Mouse (Mus musculus): ENCODE measurements around the gene Tctn1. TPM values are rescaled to one million over a fixed set of nuclear protein-coding genes. Genes with fewer than 3 reads are reported as not detected.

Tctn1 gene
- polyA plus RNA-seq, 1 experiment from 2014 or later, result 3.6 TPM

DNA sequence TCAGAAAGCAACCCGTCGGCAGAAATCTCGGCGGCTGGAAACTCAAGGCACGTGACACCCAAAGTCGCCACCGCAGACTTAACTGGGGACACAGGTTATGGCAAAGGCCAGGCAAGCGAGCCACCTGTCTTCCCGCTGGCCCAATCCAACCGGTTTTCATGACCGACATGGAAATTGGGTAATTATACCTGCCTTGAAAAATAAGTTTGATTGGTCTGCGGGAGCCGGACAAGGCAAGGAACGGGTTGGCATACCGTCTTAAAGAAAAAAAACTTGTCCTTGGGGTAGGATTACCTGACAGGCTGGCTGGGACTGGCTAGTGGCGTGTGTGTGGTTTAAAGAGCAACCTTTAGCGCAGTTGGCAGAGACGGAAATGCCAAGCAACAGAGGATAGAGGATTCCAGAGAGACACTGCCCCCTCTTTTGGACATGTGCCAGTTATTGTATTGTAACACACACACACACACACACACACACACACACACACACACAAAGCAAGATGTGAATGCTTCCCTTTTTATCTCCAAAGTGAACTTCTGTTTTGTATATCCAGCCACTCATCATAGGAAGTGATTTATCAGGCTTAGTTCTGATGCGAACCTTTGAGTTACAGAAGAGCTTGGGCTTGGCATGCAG is 16.7 kb upstream of the Tctn1 start:
- WGBS, result 40% methylated on average over 19 of the region's 19 CpGs
- Histone ChIP-seq H3K9me3 (ENCODE audit: control insufficient read depth, low read length) (no peaks in the 10 kb centered on the region), H3K36me3 (ENCODE audit: control insufficient read depth, insufficient read depth, low read length) (no peaks in the 10 kb centered on the region), H3K9ac (ENCODE audit: low read length) (no peak overlapping the region), H3K27me3 (ENCODE audit: control insufficient read depth, insufficient read depth, low read length) (no peaks in the 10 kb centered on the region), H3K4me2 (ENCODE audit: low read depth, severe bottlenecking) (peak overlapping the region; percentile 18; the same call in 1 of the 2 replicates), H3K4me1 (ENCODE audit: control insufficient read depth, insufficient read depth, low read length) (peaks cover 8% of the 10 kb centered on the region), H3K27ac (replicated peaks; ENCODE audit: low read depth, low read length) (no peak overlapping the region), H3K4me3 (ENCODE audit: low read depth, low read length) (no peak overlapping the region)
- ATAC-seq (ENCODE audit: insufficient number of reproducible peaks, low FRiP score, low TSS enrichment, low read depth), result no peak
- peak; percentile 46 for DNase-seq (ENCODE audit: low spot score)

DNA sequence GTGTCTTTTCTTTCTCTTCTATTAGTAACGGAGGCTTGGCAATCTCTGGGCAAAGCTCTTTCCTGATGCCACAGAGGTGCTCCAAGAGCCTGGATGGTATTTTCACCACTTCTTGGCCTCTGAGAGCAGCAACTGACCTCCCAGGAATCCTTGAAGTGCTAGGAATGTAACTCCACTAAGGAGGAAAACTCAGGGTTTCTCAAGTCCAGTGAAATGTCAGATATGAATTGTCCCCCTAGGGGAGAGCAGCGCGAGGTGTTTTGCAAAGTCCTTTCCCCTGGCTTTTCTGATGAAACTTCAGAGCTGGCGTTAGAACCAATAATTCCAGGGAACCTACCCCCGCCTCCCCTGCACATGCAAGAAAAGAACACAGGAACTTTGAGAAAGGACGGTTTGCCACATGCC is 16.2 kb upstream of the Tctn1 start:
- WGBS, result 54% methylated on average over 6 of the region's 6 CpGs
- H3K4me2 ChIP-seq (ENCODE audit: low read depth, severe bottlenecking), result peak overlapping the region; percentile 18; the same call in 1 of the 2 replicates
- H3K27me3 ChIP-seq (ENCODE audit: control insufficient read depth, insufficient read depth, low read length), result no peaks in the 10 kb centered on the region
- H3K36me3 ChIP-seq (ENCODE audit: control insufficient read depth, insufficient read depth, low read length), result no peaks in the 10 kb centered on the region
- no peak for ATAC-seq (ENCODE audit: insufficient number of reproducible peaks, low FRiP score, low TSS enrichment, low read depth)
- H3K4me1 ChIP-seq (ENCODE audit: control insufficient read depth, insufficient read depth, low read length), result peaks cover 4% of the 10 kb centered on the region
- no peaks in the 10 kb centered on the region for H3K9me3 ChIP-seq (ENCODE audit: control insufficient read depth, low read length)
- no peak overlapping the region for H3K27ac ChIP-seq (replicated peaks; ENCODE audit: low read depth, low read length)
- H3K9ac ChIP-seq (ENCODE audit: low read length), result no peak overlapping the region
- no peak for DNase-seq (ENCODE audit: low spot score)
- no peak overlapping the region for H3K4me3 ChIP-seq (ENCODE audit: low read depth, low read length)

DNA sequence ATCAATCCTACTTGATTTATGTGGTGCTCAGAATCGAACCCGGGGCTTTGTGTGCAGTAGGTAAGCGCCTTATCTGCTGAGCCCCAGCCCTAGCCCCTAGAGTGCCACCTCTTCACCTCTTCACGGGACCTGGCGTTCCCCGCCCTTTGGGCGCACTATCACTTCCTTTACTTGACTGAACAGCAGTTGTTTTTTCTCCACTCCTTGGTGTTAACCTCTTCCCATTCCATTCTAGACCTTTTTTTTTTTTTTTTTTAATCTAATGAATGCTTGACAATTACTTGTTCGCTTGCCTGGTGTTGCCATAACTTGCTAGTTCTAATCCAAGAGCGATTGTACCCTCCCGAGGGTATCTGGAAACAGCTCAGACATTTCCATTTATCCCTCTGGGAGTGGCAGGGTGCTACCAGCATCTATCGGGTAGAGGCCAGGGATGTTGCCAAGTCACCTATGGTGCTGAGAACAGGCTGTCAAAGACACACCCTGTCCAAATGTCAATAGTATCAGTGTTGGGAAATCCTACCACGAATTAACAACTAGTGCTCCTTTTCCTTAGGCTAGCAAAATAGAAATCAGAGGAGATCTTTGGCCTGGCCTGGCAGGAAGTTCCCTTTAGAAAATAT is 15.7 kb upstream of the Tctn1 start:
- Histone ChIP-seq H3K36me3 (ENCODE audit: control insufficient read depth, insufficient read depth, low read length) (no peaks in the 10 kb centered on the region), H3K9me3 (ENCODE audit: control insufficient read depth, low read length) (no peaks in the 10 kb centered on the region), H3K4me1 (ENCODE audit: control insufficient read depth, insufficient read depth, low read length) (no peaks in the 10 kb centered on the region), H3K27me3 (ENCODE audit: control insufficient read depth, insufficient read depth, low read length) (no peaks in the 10 kb centered on the region), H3K27ac (replicated peaks; ENCODE audit: low read depth, low read length) (no peak overlapping the region), H3K4me2 (ENCODE audit: low read depth, severe bottlenecking) (no peak overlapping the region), H3K4me3 (ENCODE audit: low read depth, low read length) (no peak overlapping the region), H3K9ac (ENCODE audit: low read length) (no peak overlapping the region)
- DNase-seq (ENCODE audit: low spot score), result no peak
- ATAC-seq (ENCODE audit: insufficient number of reproducible peaks, low FRiP score, low TSS enrichment, low read depth), result no peak
- 79% methylated on average over 12 of the region's 12 CpGs for WGBS

DNA sequence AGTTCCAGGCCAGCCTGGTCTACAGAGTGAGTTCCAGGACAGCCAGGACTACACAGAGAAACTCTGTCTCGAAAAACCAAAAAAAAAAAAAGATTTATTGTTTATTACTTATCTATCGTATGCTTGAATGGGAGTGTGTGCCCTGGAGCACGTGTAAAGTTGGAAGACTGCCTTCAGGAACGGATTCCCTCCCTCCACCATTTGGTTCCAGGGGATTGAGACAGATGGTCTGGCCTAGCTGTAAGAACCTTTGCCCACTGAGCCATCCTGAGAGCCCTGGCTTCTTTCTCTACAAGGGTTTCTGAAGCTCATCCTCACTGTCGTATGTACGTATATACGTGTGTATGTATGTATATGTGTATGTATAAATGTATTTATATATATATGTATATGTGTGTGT is 14.7 kb upstream of the Tctn1 start:
- 77% methylated on average over 7 of the region's 7 CpGs for WGBS
- no peak overlapping the region for H3K9ac ChIP-seq (ENCODE audit: low read length)
- ATAC-seq (ENCODE audit: insufficient number of reproducible peaks, low FRiP score, low TSS enrichment, low read depth) (no peak), DNase-seq (ENCODE audit: low spot score) (no peak)
- no peak overlapping the region for H3K27ac ChIP-seq (replicated peaks; ENCODE audit: low read depth, low read length)
- H3K4me3 ChIP-seq (ENCODE audit: low read depth, low read length), result no peak overlapping the region
- H3K27me3 ChIP-seq (ENCODE audit: control insufficient read depth, insufficient read depth, low read length), result no peaks in the 10 kb centered on the region
- no peak overlapping the region for H3K4me2 ChIP-seq (ENCODE audit: low read depth, severe bottlenecking)
- H3K4me1 ChIP-seq (ENCODE audit: control insufficient read depth, insufficient read depth, low read length), result no peaks in the 10 kb centered on the region
- no peaks in the 10 kb centered on the region for H3K36me3 ChIP-seq (ENCODE audit: control insufficient read depth, insufficient read depth, low read length)
- H3K9me3 ChIP-seq (ENCODE audit: control insufficient read depth, low read length), result no peaks in the 10 kb centered on the region

DNA sequence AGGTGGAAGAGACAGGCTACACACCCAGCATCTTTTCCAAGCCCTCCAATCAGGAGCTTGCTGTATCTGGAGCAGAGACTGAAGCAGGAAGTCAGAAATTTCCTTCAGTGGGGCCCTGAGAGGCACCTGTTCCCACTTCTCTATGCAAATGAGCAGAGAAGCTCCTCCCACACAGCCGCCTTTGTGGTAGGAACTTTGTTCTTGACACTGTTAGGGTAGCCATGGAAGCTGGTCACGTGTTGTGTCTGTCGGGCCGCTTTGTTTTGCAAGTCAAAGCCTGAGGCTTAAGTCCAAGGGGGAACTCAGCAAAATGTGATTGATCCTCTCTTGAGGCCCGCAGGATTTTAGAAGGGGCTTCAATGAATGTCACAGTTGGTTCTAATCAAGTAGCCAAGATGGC is 10.5 kb upstream of the Tctn1 start:
- WGBS, result 45% methylated on average over 5 of the region's 5 CpGs
- Histone ChIP-seq H3K4me1 (ENCODE audit: control insufficient read depth, insufficient read depth, low read length) (no peaks in the 10 kb centered on the region), H3K27me3 (ENCODE audit: control insufficient read depth, insufficient read depth, low read length) (no peaks in the 10 kb centered on the region), H3K27ac (replicated peaks; ENCODE audit: low read depth, low read length) (no peak overlapping the region), H3K4me3 (ENCODE audit: low read depth, low read length) (no peak overlapping the region), H3K36me3 (ENCODE audit: control insufficient read depth, insufficient read depth, low read length) (no peaks in the 10 kb centered on the region), H3K4me2 (ENCODE audit: low read depth, severe bottlenecking) (no peak overlapping the region), H3K9me3 (ENCODE audit: control insufficient read depth, low read length) (no peaks in the 10 kb centered on the region), H3K9ac (ENCODE audit: low read length) (no peak overlapping the region)
- ATAC-seq (ENCODE audit: insufficient number of reproducible peaks, low FRiP score, low TSS enrichment, low read depth) (no peak), DNase-seq (ENCODE audit: low spot score) (no peak)

DNA sequence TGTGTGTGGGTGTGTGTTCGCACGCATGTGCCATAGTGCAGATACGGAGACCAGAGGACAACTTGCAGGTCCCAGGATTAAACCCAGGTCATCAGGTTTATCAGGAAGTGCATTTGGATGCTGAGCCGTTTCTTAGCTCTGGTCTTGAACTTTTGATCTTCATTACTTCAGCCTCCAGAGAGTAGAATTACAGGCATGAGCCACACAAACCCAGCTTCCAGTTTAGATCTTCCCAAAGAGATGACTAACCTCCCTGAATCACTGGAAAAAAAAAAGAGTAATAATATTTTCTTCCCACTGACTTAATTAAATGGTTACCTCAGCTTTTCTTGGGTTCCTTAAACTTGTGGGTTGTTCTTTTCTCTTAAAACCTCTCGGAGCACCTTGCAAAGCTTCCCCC is 8.6 kb upstream of the Tctn1 start:
- DNase-seq (ENCODE audit: low spot score), result no peak
- 80% methylated on average over 5 of the region's 5 CpGs for WGBS
- ATAC-seq (ENCODE audit: insufficient number of reproducible peaks, low FRiP score, low TSS enrichment, low read depth), result no peak
- Histone ChIP-seq H3K36me3 (ENCODE audit: control insufficient read depth, insufficient read depth, low read length) (no peaks in the 10 kb centered on the region), H3K9me3 (ENCODE audit: control insufficient read depth, low read length) (no peaks in the 10 kb centered on the region), H3K9ac (ENCODE audit: low read length) (no peak overlapping the region), H3K4me3 (ENCODE audit: low read depth, low read length) (no peak overlapping the region), H3K27me3 (ENCODE audit: control insufficient read depth, insufficient read depth, low read length) (no peaks in the 10 kb centered on the region), H3K4me1 (ENCODE audit: control insufficient read depth, insufficient read depth, low read length) (no peaks in the 10 kb centered on the region), H3K27ac (replicated peaks; ENCODE audit: low read depth, low read length) (no peak overlapping the region), H3K4me2 (ENCODE audit: low read depth, severe bottlenecking) (no peak overlapping the region)

DNA sequence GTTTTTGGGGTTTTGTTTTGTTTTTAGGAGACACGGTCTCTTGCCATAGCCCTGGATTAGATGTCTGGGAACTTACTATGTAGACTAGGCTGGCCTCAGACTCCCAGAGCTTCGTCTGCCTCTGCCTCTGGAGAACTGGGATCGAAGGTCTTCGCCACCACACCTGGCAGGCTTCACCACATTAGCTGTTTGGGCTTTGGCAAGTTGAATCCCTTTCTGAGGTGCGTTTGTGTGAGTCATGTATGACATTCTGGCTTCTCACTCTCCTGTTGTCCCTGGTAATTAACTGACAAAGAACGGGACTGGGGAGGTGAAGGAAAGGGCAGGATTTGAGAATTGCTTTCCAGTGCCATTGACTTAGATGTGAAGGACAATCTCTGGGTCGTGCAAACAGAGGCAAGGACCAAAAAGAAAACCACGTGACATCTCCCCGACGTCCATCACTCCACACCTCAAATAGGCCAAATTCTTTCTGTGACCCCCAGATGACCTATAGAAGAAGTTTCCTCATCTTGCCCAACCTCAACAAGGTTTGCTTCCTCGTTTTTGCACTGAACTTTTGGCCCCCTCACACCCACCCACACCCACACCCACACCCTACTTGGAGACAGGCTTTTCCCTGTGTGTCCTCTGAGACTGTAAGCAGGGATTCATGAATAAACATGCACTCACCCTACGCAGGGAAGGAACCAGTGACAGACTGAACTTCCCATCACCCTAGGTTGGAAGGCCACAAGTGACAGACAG is 4.8 kb upstream of the Tctn1 start:
- whole genome bisulfite sequencing, result 66% methylated on average over 12 of the region's 12 CpGs
- Histone ChIP-seq H3K36me3 (ENCODE audit: control insufficient read depth, insufficient read depth, low read length) (no peaks in the 10 kb centered on the region), H3K9me3 (ENCODE audit: control insufficient read depth, low read length) (no peaks in the 10 kb centered on the region), H3K27me3 (ENCODE audit: control insufficient read depth, insufficient read depth, low read length) (no peaks in the 10 kb centered on the region), H3K4me3 (ENCODE audit: low read depth, low read length) (no peak overlapping the region), H3K9ac (ENCODE audit: low read length) (no peak overlapping the region), H3K27ac (replicated peaks; ENCODE audit: low read depth, low read length) (no peak overlapping the region), H3K4me1 (ENCODE audit: control insufficient read depth, insufficient read depth, low read length) (no peaks in the 10 kb centered on the region), H3K4me2 (ENCODE audit: low read depth, severe bottlenecking) (no peak overlapping the region)
- ATAC-seq (ENCODE audit: insufficient number of reproducible peaks, low FRiP score, low TSS enrichment, low read depth) (no peak), DNase-seq (ENCODE audit: low spot score) (no peak)

DNA sequence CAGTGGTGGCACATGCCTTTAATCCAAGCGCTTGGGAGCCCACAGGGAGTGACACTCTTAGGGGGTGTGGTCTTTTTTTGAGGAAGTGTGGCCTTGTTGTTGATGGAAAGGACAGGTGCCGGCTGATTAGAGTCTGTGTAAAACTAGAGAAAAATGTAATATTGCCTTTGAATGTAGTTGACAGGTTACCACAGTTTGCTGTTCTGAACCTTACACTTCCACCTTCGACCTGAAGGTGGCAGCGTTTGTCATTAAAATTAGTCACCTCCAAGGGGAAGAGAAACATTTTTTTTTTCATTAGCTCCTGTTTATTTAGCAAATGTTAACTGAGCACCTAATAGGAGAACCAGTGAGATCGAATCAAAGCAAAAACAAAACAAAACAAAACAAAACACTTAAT is 3.6 kb upstream of the Tctn1 start:
- no peaks in the 10 kb centered on the region for H3K9me3 ChIP-seq (ENCODE audit: control insufficient read depth, low read length)
- 0 out of 2 replicates have a peak, but pooled peaks cover 2% of the 10 kb centered on the region for H3K4me1 ChIP-seq (ENCODE audit: control insufficient read depth, insufficient read depth, low read length)
- H3K9ac ChIP-seq (ENCODE audit: low read length), result no peak overlapping the region
- no peaks in the 10 kb centered on the region for H3K27me3 ChIP-seq (ENCODE audit: control insufficient read depth, insufficient read depth, low read length)
- peak; percentile 81 for DNase-seq (ENCODE audit: low spot score)
- ATAC-seq (ENCODE audit: insufficient number of reproducible peaks, low FRiP score, low TSS enrichment, low read depth), result no peak
- no peak overlapping the region for H3K4me3 ChIP-seq (ENCODE audit: low read depth, low read length)
- no peaks in the 10 kb centered on the region for H3K36me3 ChIP-seq (ENCODE audit: control insufficient read depth, insufficient read depth, low read length)
- H3K4me2 ChIP-seq (ENCODE audit: low read depth, severe bottlenecking), result no peak overlapping the region
- WGBS, result 30% methylated on average over 5 of the region's 5 CpGs
- H3K27ac ChIP-seq (replicated peaks; ENCODE audit: low read depth, low read length), result no peak overlapping the region
